Mouse (Mus musculus): Measurements from ENCODE around the gene Npw. TPM values are rescaled to one million over a fixed set of nuclear protein-coding genes. Genes with fewer than 3 reads are reported as not detected.

The Npw gene
- total RNA-seq, 2 experiments from 2014 or later = not detected

DNA sequence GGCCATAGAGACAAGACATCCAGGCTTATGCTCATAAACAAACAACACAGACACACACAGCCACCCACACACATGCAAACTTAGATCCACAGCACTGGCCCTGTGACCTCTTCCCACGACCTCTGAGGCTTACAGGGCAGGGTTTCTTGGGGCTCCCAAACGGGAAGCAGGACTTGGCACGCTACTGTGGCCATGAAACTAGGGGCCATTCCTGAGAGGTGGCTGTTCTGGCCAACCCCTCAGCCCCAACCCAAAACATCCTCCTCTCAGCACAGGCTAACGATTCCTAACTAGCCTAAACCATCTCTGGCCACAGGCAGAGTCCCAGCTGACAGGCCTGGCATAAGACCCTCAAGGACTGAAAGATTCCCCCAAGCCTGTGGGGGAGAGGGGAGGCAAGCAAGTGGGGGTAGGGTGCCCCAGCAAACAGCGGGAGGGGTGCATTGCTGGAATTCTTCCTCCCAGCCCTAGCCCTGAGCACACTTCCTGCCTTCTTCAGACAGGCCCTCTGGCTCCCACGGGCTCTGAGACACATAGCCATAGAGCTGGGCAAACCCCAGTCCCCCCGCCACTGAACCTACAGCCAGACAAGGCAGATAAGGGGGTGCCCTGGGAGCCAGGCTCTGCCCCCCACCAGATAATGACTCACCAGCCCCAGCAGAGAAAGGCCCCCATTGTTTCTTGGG is 14.1 kb downstream of the Npw start:
- intact Hi-C loops (cut with DNase I) = no loop called here
- peak in 1 of 2 experiments; percentile 57 for DNase-seq

GRCm38 (mm10) chr17:24642791-24643343 is 15.4 kb downstream of the Npw start:
- intact Hi-C loops (cut with DNase I) = no loop called here
- no peak for DNase-seq

GRCm38 (mm10) chr17:24641944-24642343 is 16.3 kb downstream of the Npw start:
- intact Hi-C loops (cut with DNase I) = no loop called here

GRCm38 (mm10) chr17:24640581-24640980 is 17.7 kb downstream of the Npw start:
- DNase-seq = no peak
- intact Hi-C loops (cut with DNase I) = no loop called here

More at GRCm38 (mm10) chr17:24641944-24642343, 16.3 kb downstream of the Npw start:
- DNase-seq = no peak

DNA sequence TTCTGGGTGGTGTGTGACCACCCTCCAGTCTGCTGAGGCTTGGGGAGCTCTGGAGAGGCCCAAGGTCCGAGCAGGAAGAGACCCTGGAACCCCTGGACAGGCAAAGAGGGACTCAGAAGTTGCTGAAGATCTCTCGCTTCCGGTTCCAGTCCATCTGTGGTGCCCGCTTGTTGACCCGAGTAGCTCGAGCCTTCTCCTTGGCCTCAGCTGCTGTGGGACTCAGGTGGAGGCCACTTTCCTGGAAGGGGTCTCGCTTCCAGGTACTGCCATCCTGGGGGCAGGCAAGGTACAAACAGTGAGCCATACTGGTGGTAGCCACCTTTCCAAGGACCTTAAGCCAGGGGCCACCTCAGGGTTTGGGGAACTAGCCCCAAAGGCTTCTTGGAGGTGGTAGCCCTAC is 18.1 kb downstream of the Npw start:
- no peak for DNase-seq
- intact Hi-C loops (cut with DNase I) = no loop called here

DNA sequence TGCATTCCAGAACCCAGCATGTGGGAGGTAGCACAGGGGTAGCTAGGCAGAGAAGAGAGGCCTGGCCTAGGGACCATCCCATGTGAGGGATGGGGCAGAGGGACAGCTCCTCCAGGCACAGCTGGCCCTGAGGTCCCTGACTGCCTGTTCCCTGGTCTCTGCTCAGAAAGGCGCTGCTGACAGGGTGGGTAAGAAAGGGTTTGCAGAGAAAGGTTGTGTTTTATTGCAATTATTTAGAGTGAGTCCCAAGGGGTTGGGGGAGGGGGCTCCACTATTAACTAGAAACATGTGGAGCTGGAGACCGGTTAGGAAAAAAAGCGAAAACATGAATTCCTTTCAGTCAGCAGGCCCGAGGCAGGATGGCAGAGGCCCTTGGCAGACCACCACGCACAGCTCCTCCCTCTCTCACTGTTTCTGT is 18.7 kb downstream of the Npw start:
- no peak for DNase-seq
- intact Hi-C loops (cut with DNase I) = no loop called here

GRCm38 (mm10) chr17:24638840-24639239 is 19.4 kb downstream of the Npw start:
- peak; percentile 61 to 65 for DNase-seq

GRCm38 (mm10) chr17:24638214-24638613 is 20.0 kb downstream of the Npw start:
- intact Hi-C loops (cut with DNase I) = no loop called here
- DNase-seq = peak in 1 of 2 experiments; percentile 50

More at GRCm38 (mm10) chr17:24638840-24639239, 19.4 kb downstream of the Npw start:
- intact Hi-C loops (cut with DNase I) = no loop called here

GRCm38 (mm10) chr17:24636781-24637481 is 21.3 kb downstream of the Npw start:
- DNase-seq = no peak
- intact Hi-C loops (cut with DNase I) = no loop called here

GRCm38 (mm10) chr17:24635694-24636093 is 22.6 kb downstream of the Npw start:
- intact Hi-C loops (cut with DNase I) = no loop called here
- DNase-seq = no peak

- intact Hi-C loops (cut with DNase I) = no loop called here
- DNase-seq = no peak
Observed at GRCm38 (mm10) chr17:24635024-24635423, 23.2 kb downstream of the Npw start.

GRCm38 (mm10) chr17:24633831-24634230 is 24.4 kb downstream of the Npw start:
- no peak for DNase-seq
- intact Hi-C loops (cut with DNase I) = loop anchor here (2.0 to 5.0 kb wide), 2 partner anchors 17 to 33 kb away; partner anchors contain the start of genes Slc9a3r2 and Zfp598

DNA sequence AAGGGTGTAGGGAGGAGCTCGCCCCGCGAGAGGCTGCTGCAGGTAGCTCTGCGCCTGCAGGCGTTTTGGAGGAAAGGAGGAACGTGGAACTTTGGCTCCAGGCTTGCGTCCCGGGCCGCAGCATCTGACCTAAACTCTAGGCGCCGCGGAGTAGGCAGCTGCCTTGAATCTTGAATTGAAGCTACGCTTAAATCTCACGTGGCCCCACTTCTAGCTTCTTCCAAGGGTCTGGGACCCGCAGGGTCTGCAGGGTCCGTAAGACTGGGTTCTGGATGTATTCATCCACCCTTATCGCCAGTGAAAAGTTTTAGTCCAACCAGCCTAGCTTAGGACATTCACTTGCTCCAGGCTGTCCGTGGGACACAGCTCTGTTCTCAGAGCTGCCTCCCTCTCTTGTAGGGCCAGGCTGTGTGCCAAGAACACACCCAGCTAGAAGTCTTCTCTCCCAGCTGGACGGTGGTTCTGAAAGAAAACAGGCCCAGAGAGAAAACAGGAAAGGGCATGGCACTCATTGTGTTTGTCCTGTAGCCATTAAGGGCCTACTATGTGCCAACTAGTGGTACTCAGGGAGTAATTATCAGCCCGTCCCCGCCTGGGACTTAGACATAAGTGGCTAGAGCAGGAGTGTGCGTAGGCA is 25.3 kb downstream of the Npw start:
- DNase-seq = peak; percentile 74 to 80
- intact Hi-C loops (cut with DNase I) = loop anchor here (2.0 to 5.0 kb wide), 2 partner anchors 18 to 34 kb away; partner anchors contain the start of genes Slc9a3r2 and Zfp598

GRCm38 (mm10) chr17:24632167-24632812 is 26.0 kb downstream of the Npw start, which contains the start of the genes Tsc2 and Nthl1:
Gene Tsc2, minus strand, starts transcription at chr17:24632630.
Gene Nthl1, plus strand, starts transcription at chr17:24632680.
- peak; percentile 82 to 89 for DNase-seq
- intact Hi-C loops (cut with DNase I) = loop anchor here (2.0 to 5.0 kb wide), 2 partner anchors 19 to 35 kb away; partner anchors contain the start of genes Slc9a3r2 and Zfp598

DNA sequence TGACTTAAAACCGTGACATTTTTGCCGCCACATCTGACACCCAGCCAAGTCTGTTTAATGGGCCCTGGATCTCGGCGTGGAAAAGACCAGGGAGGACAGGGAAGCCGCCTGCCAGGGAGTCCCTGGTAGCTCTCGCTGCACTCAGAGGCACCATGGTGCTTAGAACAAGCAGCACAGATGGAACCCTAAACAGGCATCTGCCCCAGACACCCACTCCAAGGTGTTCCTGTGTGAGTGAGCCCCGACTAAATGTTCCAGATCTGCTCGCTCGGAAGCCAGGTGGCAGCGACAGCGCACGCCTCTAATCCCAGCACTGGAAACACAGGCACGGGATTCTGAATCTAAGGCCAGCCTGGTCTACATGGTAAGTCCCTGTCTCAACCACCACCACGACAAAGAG is 28.2 kb downstream of the Npw start:
- intact Hi-C loops (cut with DNase I) = loop anchor here (5.0 kb wide), 1 partner anchor 37 kb away; the partner anchor contains the start of gene Zfp598
- DNase-seq = no peak

GRCm38 (mm10) chr17:24628646-24629045 is 29.6 kb downstream of the Npw start:
- intact Hi-C loops (cut with DNase I) = loop anchor here (1.0 to 5.0 kb wide), 3 partner anchors 79 to 136 kb away; partner anchors contain the start of gene Tbl3
- DNase-seq = peak; percentile 76 to 86

DNA sequence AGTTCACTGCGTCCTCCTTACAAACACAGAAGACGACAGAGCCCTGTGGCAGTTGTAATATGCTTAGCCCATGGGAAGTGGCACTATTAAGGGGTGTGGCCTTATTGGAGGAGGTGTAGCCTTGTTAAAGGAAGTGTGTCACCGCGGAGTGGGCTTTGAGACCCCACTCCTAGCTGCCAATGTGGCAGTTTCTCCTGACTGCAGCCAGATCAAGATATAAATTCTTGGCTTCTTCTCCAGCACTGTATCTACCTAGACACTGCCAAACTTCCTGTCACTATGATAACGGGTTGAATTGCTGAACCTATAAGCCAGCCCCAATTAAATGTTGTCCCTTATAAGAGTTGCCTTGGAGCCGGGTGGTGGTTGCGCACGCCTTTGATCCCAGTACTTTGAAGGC is 32.8 kb downstream of the Npw start:
- intact Hi-C loops (cut with DNase I) = loop anchor here (5.0 kb wide), 2 partner anchors 82 to 133 kb away; partner anchors contain the start of gene Tbl3

DNA sequence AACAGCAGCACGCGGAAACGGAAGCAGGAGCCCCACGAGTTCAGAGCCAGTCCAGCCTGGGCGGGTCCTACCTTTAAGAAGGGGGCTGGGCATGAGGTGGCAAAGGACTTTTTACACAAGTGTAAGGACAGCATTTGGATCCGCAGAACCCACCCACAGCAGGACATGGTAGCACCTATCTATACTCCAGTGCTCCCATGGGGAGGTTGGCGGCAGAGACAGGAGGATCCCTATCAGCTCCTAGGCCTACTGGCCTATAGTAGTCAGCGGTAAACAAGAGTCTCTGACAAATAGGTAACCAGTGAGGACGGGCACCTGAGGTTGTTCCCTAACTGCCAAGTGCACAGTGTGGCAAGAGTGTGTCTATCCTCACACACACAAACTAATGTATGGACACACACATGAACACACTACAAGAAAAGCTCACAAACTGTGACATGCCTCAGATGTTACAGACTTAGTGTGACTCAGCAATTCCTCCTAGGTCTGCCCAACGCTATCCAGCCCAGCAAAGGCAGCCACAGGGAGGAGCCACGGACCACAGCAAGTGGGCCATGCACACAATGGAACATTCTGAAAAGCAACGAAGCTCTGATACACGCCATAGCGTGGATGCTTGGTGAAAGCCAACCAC is 40.6 kb downstream of the Npw start:
- intact Hi-C loops (cut with DNase I) = no loop called here
- no peak for DNase-seq

More for the DNA sequence above, 32.8 kb downstream of the Npw start:
- DNase-seq = no peak

- intact Hi-C loops (cut with DNase I) = no loop called here
- DNase-seq = no peak
Observed at GRCm38 (mm10) chr17:24610711-24611110, 47.5 kb downstream of the Npw start.

Data from heart, postnatal 36 days (tissue).